Mouse (Mus musculus) bone marrow macrophage, adult 2 months (primary cell): ENCODE data around the gene Chd5.

Source experiments
- CTCF ChIP-seq: IDR thresholded peaks from 2 replicates; pipeline ENCODE4 v1.5.1; 2012; ENCODE audit warnings: low read depth, mild to moderate bottlenecking, low read length, moderate library complexity
- POLR2A ChIP-seq: IDR thresholded peaks from 2 replicates; pipeline ENCODE4 v1.6.1; 2012; ENCODE audit warnings: mild to moderate bottlenecking, low read depth, low read length, borderline replicate concordance

DNA sequence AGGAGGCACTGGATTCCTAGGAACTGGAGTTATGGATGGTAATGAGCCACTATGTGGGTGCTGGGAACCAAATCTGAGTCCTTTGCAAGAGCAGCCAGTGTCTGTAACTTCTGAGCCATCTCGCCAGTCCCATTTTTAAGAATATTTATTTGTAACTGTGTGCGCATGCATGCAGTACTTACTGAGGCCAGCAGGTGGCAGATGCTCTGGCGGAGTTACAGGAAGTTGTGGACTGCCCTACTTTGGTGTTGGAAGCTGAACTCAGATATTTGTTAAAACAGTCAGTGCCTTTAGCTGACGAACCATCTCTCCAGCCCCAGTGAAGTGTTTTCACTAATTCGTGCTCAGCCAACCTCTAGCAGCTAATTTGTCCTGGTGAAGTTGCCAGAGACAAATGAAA lies 86.5 kb downstream of the Chd5 start:
- TF ChIP-seq CTCF (peak; percentile 27; the same call in 1 of the 2 replicates), POLR2A (no peak)
